Mouse (Mus musculus) neural tube, embryonic 13.5 days (tissue): ENCODE data around the gene Stfa3. TPM values are rescaled to one million over a fixed set of nuclear protein-coding genes. Genes with fewer than 3 reads are reported as not detected.

Experiments used
- ATAC-seq: fragments of 200-750 bp; cut with Nextera tagmentation; 2 replicates; pipeline ENCODE4 v1.8.0; 2017; ENCODE audit warnings: low read depth, mild to moderate bottlenecking, moderate TSS enrichment, moderate library complexity
- H3K27ac ChIP-seq: fragments of 300-500 bp; sonication (generic); replicated peaks from 2 replicates; pipeline ENCODE4 v1.5.1; 2015; ENCODE audit warnings: moderate library complexity, mild to moderate bottlenecking, inconsistent platforms
- H3K27me3 ChIP-seq: fragments of 300-500 bp; sonication (generic); 2 replicates; pipeline ENCODE4 v1.6.1; 2015; ENCODE audit warnings: mild to moderate bottlenecking, inconsistent platforms
- H3K36me3 ChIP-seq: fragments of 300-500 bp; sonication (generic); 2 replicates; pipeline ENCODE4 v1.6.1; 2015; ENCODE audit warnings: mild to moderate bottlenecking, inconsistent platforms
- H3K4me1 ChIP-seq: fragments of 300-500 bp; sonication (generic); replicated peaks from 2 replicates; pipeline ENCODE4 v1.6.1; 2015; ENCODE audit warnings: inconsistent platforms
- H3K4me2 ChIP-seq: fragments of 300-500 bp; sonication (generic); 2 replicates; pipeline ENCODE4 v1.6.1; 2015; ENCODE audit warnings: inconsistent platforms, mild to moderate bottlenecking, moderate library complexity
- H3K4me3 ChIP-seq: fragments of 300-500 bp; sonication (generic); 2 replicates; pipeline ENCODE4 v1.5.1; 2015; ENCODE audit warnings: mild to moderate bottlenecking, inconsistent platforms
- H3K9ac ChIP-seq: fragments of 300-500 bp; sonication (generic); 2 replicates; pipeline ENCODE4 v1.6.1; 2015; ENCODE audit warnings: moderate library complexity, mild to moderate bottlenecking, inconsistent platforms
- H3K9me3 ChIP-seq: fragments of 300-500 bp; sonication (generic); 2 replicates; pipeline ENCODE4 v1.6.1; 2016; ENCODE audit warnings: inconsistent platforms
- WGBS: fragments of 180-500 bp; shearing (Covaris S2); methylation state at CpG from one replicate; pipeline ENCODE4 v1.1.7; 2015; 5-methylcytosine and 5-hydroxymethylcytosine counted together
- polyA plus RNA-seq: library from polyadenylated mRNA; unstranded; fragments of >200 nt; fragmentation: Nextera tagmentation; extraction: Ambion mirVana; gene quantifications from 2 replicates; pipeline ENCODE4 v1.2.1, GENCODE M21; 2015

Stfa3 gene
- polyA plus RNA-seq, result 1.7 TPM in 1 of 2 replicates, not detected in the other

- H3K4me2 ChIP-seq, result no peak within 1 kb of the TSS
- no peaks in the 10 kb centered on the region for H3K9me3 ChIP-seq
- 90% methylated on average over 4 of the region's 4 CpGs for WGBS
- no peaks in the 10 kb centered on the region for H3K36me3 ChIP-seq
- no peak within 1 kb of the TSS for H3K4me3 ChIP-seq
- ATAC-seq, result no peak
- no peaks in the 10 kb centered on the region for H3K27me3 ChIP-seq
- H3K9ac ChIP-seq, result no peak within 1 kb of the TSS
- no peaks in the 10 kb centered on the region for H3K4me1 ChIP-seq
- H3K27ac ChIP-seq, result no peak within 1 kb of the TSS
Observed at GRCm38 (mm10) chr16:36455342-36455802, at the start of gene Stfa3. TSS of gene Stfa3 (minus strand) at chr16:36455392.

DNA sequence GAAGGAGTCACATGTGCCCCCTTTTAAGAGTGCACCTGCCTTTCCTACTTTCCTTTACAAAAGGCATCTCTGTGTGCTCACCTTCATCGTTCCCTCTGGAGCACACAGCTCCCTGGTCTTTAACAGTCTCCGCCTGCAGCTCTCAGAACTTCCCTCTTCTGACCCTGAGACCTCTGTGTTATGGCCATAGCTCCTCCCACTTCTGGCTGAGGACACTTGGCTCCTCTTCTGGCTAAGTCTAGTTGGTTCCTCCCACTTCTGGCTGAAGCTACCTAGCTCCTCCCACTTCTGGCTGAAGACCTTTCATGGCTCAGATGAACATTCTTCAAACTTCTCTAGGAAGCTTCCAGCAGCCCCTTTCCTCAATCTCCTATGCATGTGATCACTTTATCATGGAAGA, 47.1 kb upstream of the Stfa3 start:
- Histone ChIP-seq H3K4me1 (no peaks in the 10 kb centered on the region), H3K4me2 (no peak overlapping the region), H3K4me3 (no peak overlapping the region), H3K9me3 (no peaks in the 10 kb centered on the region), H3K36me3 (no peaks in the 10 kb centered on the region), H3K9ac (no peak overlapping the region), H3K27me3 (no peaks in the 10 kb centered on the region), H3K27ac (no peak overlapping the region)
- 87% methylated on average over 2 of the region's 2 CpGs for WGBS
- no peak for ATAC-seq

GRCm38 (mm10) chr16:36492420-36492819, 37.2 kb upstream of the Stfa3 start:
- Histone ChIP-seq H3K27me3 (no peaks in the 10 kb centered on the region), H3K4me3 (no peak overlapping the region), H3K36me3 (no peaks in the 10 kb centered on the region), H3K27ac (no peak overlapping the region), H3K4me1 (no peaks in the 10 kb centered on the region), H3K4me2 (no peak overlapping the region), H3K9ac (no peak overlapping the region), H3K9me3 (no peaks in the 10 kb centered on the region)
- WGBS, result 89% methylated on average over 1 of the region's 1 CpGs
- ATAC-seq, result no peak

DNA sequence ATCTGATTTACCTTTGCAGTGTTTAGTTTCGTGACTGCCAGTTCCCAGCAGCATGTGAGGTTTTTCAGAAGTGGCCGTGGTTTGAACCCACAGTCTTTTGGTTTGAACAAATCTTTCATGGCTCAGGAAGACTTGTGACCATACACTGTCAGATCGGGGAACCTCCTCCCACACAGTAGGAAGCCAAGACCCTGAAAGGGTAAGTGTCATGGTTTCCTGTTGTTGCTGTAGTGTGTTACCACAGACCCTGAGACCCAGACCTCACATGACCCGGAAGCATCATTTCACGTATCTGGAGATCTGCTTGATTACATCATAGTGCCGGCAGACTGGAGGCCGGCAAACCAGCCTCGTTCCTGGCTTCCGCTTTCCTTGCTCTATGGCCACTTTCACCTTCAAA, 21.7 kb upstream of the Stfa3 start:
- no peak overlapping the region for H3K4me3 ChIP-seq
- H3K27ac ChIP-seq, result no peak overlapping the region
- H3K4me1 ChIP-seq, result no peaks in the 10 kb centered on the region
- no peak overlapping the region for H3K4me2 ChIP-seq
- no peak for ATAC-seq
- no peaks in the 10 kb centered on the region for H3K27me3 ChIP-seq
- H3K36me3 ChIP-seq, result no peaks in the 10 kb centered on the region
- H3K9ac ChIP-seq, result no peak overlapping the region
- no peaks in the 10 kb centered on the region for H3K9me3 ChIP-seq
- 91% methylated on average over 9 of the region's 9 CpGs for WGBS

DNA sequence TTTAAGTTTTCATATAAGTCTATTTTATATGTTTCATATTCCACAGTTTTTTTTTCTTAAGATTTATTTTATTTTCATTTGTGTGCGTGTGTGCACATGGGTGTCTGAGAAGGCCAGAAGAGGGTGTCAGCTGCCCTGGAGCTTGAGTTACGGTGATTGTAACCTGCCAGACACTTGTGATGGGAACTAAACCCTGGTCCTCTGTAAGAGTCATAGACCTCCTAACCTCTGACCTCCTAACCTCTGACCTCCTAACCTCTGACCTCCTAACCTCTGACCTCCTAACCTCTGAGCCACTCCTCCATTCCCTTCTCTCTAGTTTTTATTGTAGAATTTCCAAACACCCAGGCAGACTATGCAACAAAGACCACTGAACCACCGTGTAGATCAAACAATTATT, 20.3 kb upstream of the Stfa3 start:
- Histone ChIP-seq H3K4me2 (no peak overlapping the region), H3K9me3 (no peaks in the 10 kb centered on the region), H3K36me3 (no peaks in the 10 kb centered on the region), H3K27ac (no peak overlapping the region), H3K9ac (no peak overlapping the region), H3K4me1 (no peaks in the 10 kb centered on the region), H3K4me3 (no peak overlapping the region), H3K27me3 (no peaks in the 10 kb centered on the region)
- no peak for ATAC-seq
- 89% methylated on average over 3 of the region's 3 CpGs for WGBS

- H3K27me3 ChIP-seq, result no peaks in the 10 kb centered on the region
- no peaks in the 10 kb centered on the region for H3K36me3 ChIP-seq
- H3K4me1 ChIP-seq, result no peaks in the 10 kb centered on the region
- WGBS, result 80% methylated on average over 2 of the region's 2 CpGs
- no peak overlapping the region for H3K4me3 ChIP-seq
- ATAC-seq, result no peak
- H3K9me3 ChIP-seq, result no peaks in the 10 kb centered on the region
- no peak overlapping the region for H3K4me2 ChIP-seq
- H3K9ac ChIP-seq, result no peak overlapping the region
- H3K27ac ChIP-seq, result no peak overlapping the region
Observed at GRCm38 (mm10) chr16:36474849-36475248, 19.7 kb upstream of the Stfa3 start.

GRCm38 (mm10) chr16:36473217-36474216, 18.3 kb upstream of the Stfa3 start:
- Histone ChIP-seq H3K9ac (no peak overlapping the region), H3K9me3 (no peaks in the 10 kb centered on the region), H3K4me3 (no peak overlapping the region), H3K4me2 (no peak overlapping the region), H3K4me1 (no peaks in the 10 kb centered on the region), H3K27ac (no peak overlapping the region), H3K27me3 (no peaks in the 10 kb centered on the region), H3K36me3 (no peaks in the 10 kb centered on the region)
- ATAC-seq, result no peak
- 46% methylated on average over 17 of the region's 17 CpGs for WGBS

DNA sequence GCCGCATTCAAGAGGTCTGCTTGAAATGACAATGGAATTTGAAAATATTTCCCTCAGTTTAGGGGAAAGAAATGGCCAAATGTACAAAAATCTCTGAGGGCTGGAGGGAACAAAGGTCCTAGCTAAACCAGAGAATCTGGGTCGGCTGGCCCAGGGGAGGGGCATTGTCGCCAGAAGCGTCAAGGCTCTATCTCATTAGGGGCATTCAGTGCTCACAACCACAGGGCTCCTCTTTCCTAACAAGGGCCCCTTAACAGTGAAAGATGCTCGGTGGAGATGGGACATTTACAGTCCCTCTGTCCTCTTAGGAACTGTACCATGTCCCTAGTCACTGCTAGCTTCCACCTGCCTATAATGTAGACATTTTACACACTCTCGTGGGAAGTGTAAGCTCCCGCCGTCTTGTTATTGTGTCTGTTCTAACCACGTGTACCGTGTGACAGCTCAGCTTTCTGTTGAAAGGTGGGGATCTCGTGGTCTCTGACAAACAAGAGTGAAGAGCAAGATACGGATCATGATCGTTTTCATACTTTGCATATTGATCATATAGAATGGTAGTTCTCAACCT, 16.0 kb upstream of the Stfa3 start:
- no peak overlapping the region for H3K4me3 ChIP-seq
- no peaks in the 10 kb centered on the region for H3K9me3 ChIP-seq
- no peaks in the 10 kb centered on the region for H3K4me1 ChIP-seq
- ATAC-seq, result no peak
- no peak overlapping the region for H3K9ac ChIP-seq
- H3K4me2 ChIP-seq, result no peak overlapping the region
- no peak overlapping the region for H3K27ac ChIP-seq
- WGBS, result 44% methylated on average over 13 of the region's 13 CpGs
- no peaks in the 10 kb centered on the region for H3K27me3 ChIP-seq
- H3K36me3 ChIP-seq, result no peaks in the 10 kb centered on the region

DNA sequence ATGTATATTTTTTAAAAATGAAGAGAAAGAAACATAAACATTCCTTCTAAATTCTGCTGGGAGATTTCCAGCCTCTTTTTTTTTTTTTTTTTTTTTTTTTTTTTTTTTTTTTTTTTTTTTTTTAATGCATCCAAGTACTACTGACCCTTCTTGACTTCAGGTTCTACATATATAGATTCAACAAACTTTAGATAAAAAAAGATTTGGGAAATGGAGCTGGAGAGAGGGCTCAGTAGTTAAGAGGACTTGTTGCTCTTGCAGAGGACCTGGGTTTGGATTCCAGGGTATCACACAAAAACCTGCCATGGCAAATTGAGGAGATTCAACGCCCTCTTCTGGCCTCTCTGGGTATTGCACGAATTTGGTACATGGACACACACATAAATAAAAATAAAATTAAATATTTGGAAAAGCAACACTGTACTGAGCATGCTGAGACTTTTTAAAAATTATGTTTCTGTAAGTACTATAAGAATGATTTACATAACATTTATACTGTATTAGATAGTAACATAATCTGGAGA, 14.8 kb upstream of the Stfa3 start:
- no peaks in the 10 kb centered on the region for H3K4me1 ChIP-seq
- no peak overlapping the region for H3K4me2 ChIP-seq
- no peaks in the 10 kb centered on the region for H3K27me3 ChIP-seq
- WGBS, result 7% methylated on average over 2 of the region's 2 CpGs
- no peak for ATAC-seq
- H3K27ac ChIP-seq, result no peak overlapping the region
- no peaks in the 10 kb centered on the region for H3K36me3 ChIP-seq
- H3K9me3 ChIP-seq, result no peaks in the 10 kb centered on the region
- no peak overlapping the region for H3K4me3 ChIP-seq
- no peak overlapping the region for H3K9ac ChIP-seq

GRCm38 (mm10) chr16:36469367-36469766, 14.2 kb upstream of the Stfa3 start:
- no peak for ATAC-seq
- no peak overlapping the region for H3K4me3 ChIP-seq
- 90% methylated on average over 9 of the region's 9 CpGs for WGBS

DNA sequence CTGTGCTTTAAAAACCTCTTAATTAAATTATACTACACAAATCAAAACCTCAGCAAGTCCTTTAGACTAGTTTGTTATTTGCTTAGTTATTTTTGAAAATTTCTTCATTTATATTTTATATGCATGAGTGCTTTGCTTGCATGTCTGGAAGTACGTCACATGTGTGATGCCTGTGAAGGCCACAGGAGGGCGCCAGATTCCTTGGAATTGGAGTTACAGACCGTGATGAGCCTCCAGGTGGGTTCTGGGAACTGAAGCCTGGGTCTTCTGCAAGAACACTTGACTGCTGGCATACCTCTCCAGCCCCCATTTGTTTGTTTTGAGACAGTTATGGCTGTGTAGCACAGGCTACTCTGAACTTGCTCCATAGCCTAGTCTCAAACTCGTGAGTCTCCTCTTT, 13.7 kb upstream of the Stfa3 start:
- Histone ChIP-seq H3K4me2 (no peak overlapping the region), H3K9me3 (no peaks in the 10 kb centered on the region), H3K27me3 (no peaks in the 10 kb centered on the region), H3K36me3 (no peaks in the 10 kb centered on the region), H3K4me1 (no peaks in the 10 kb centered on the region), H3K4me3 (no peak overlapping the region), H3K9ac (no peak overlapping the region), H3K27ac (no peak overlapping the region)
- no peak for ATAC-seq
- 72% methylated on average over 4 of the region's 4 CpGs for WGBS

More at GRCm38 (mm10) chr16:36469367-36469766, 14.2 kb upstream of the Stfa3 start:
- H3K4me2 ChIP-seq, result no peak overlapping the region
- no peaks in the 10 kb centered on the region for H3K9me3 ChIP-seq
- no peaks in the 10 kb centered on the region for H3K27me3 ChIP-seq
- H3K9ac ChIP-seq, result no peak overlapping the region
- no peaks in the 10 kb centered on the region for H3K4me1 ChIP-seq
- no peak overlapping the region for H3K27ac ChIP-seq
- H3K36me3 ChIP-seq, result no peaks in the 10 kb centered on the region

- 87% methylated on average over 2 of the region's 2 CpGs for WGBS
- Histone ChIP-seq H3K27ac (no peak overlapping the region), H3K36me3 (no peaks in the 10 kb centered on the region), H3K9ac (no peak overlapping the region), H3K4me1 (no peaks in the 10 kb centered on the region), H3K27me3 (no peaks in the 10 kb centered on the region), H3K9me3 (no peaks in the 10 kb centered on the region), H3K4me2 (no peak overlapping the region), H3K4me3 (no peak overlapping the region)
- ATAC-seq, result no peak
Observed at GRCm38 (mm10) chr16:36467936-36468335, 12.7 kb upstream of the Stfa3 start.
